In the genomic region with DNA sequence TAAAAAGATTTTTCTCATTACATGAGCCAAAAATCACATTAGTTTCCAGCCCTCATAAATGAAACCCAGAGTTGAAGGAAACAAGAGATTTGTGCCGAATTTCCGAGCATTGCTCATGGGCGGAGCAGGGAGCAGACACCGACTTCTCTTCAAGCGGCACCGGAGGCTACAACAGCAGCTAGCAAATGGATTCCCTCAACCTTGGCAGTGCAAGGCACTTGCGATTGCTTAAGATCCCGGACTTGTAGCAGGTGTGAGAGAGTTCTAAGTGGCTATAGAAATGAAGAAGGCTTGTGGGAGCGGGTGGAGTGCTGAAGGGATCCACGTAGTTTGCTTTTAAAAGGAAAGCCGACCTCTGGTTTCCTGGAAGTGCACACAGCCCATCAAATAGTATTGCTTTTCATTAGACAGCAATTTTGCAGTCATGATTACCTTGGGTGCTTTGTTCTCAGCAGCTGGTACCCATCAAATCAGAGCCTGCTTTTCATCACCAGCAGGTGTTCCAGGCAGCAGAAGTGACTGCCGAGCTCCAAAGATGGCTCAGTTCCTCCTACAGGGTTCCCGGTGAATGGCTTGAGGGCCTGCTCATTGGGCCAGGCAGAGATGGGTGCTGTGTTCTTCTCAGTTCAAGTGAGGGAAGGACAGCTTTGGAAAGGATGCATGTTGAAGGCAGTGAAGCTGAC, we compare ENCODE assay signal across 9 mouse cellular contexts.
DNase-seq lines count a peak whose midpoint lies in the region; ATAC-seq lines count a peak whose summit lies in the region.
"Had no signal": no experiment of that assay in that cellular context is flagged by ENCODE, and none has a peak within 500 bp of the region (broad histone marks: within the 10 kb centered on the region; RNA-seq: fewer than 3 reads in every experiment).

No protein-coding gene starts in this region.

- H3K9ac ChIP-seq in heart, embryonic 16.5 days (ENCODE audit: low read length), result no peak overlapping the region

- H3K27me3 ChIP-seq in heart, embryonic 16.5 days (ENCODE audit: control insufficient read depth, insufficient read depth, low read length), result no peaks in the 10 kb centered on the region

- H3K4me2 ChIP-seq in heart, embryonic 16.5 days (ENCODE audit: low read depth, low read length), result peak overlapping the region; percentile 47

- H3K9me3 ChIP-seq in heart, embryonic 16.5 days (replicated peaks; ENCODE audit: control insufficient read depth, low read length), result peaks cover 2% of the 10 kb centered on the region; the same call in 1 of the 2 replicates

- ATAC-seq in heart, embryonic 16.5 days (replicated peaks; ENCODE audit: extremely low read depth, insufficient read depth, low FRiP score), result peak; percentile 75; the same call in 1 of the 2 replicates
- ATAC-seq in activated CD4-positive, CD25-positive, alpha-beta regulatory T cell, adult 4 months, result no peak

- peak; percentile 44 for DNase-seq in embryo, embryonic 10.5 days (ENCODE audit: low spot score)
- no peak for DNase-seq in embryo, embryonic 10 days (ENCODE audit: low spot score)
- peak; percentile 61 for DNase-seq in brain, adult 2 months (ENCODE audit: low read depth, low spot score)
- DNase-seq in lung, postnatal 25 days (ENCODE audit: low spot score), result peak; percentile 43
- DNase-seq in right cerebral cortex, postnatal 25 days, result no peak
- DNase-seq in cerebellum, postnatal 36 days, result no peak
- DNase-seq: kidney, adult 2 months had no signal

- H3K27ac ChIP-seq in heart, embryonic 16.5 days (ENCODE audit: low read length), result no peak overlapping the region

- WGBS in heart, embryonic 16.5 days, result 33% methylated on average over 13 of the region's 13 CpGs

- no peak overlapping the region for H3K4me3 ChIP-seq in heart, embryonic 16.5 days (ENCODE audit: low read length)

- H3K4me1 ChIP-seq in heart, embryonic 16.5 days (ENCODE audit: control insufficient read depth, insufficient read depth, low read length), result peaks cover 8% of the 10 kb centered on the region

- H3K36me3 ChIP-seq in heart, embryonic 16.5 days (ENCODE audit: control insufficient read depth, insufficient read depth), result no peaks in the 10 kb centered on the region

Comparison
In these comparisons a context has a peak if more than half of its experiments do, and no peak if none do; other contexts are left out.
1. DNase-seq: peak in embryo, embryonic 10.5 days (single experiment), brain, adult 2 months (single experiment) and lung, postnatal 25 days (single experiment); none in embryo, embryonic 10 days (single experiment), right cerebral cortex, postnatal 25 days (single experiment) and cerebellum, postnatal 36 days (0 of 2).